Mouse (Mus musculus) megakaryocyte progenitor cell, adult 5-6 weeks (primary cell): ENCODE results near the gene Olfr1391. TPM values are rescaled to one million over a fixed set of nuclear protein-coding genes. Genes with fewer than 3 reads are reported as not detected.
"Not testable (repeated sequence)": the region's sequence is repeated elsewhere in the genome, so short reads cannot be mapped to it uniquely, and the experiment has no call there.

Experiments used
- ATAC-seq: replicated peaks from 2 replicates; pipeline ENCODE4 v1.8.0; 2016; ENCODE audit warnings: mild to moderate bottlenecking, moderate TSS enrichment, inconsistent platforms; ENCODE audit not compliant: poor library complexity
- total RNA-seq, 2 experiments: library from RNA; stranded (forward) in 1 of 2; stranded (reverse) in 1 of 2; fragments of 157-497, 149-512 nt in 1 of 2; fragments of 200-1000 nt in 1 of 2; gene quantifications; 2 replicates each; pipeline versions ENCODE4 v1.2.3 to v1.2.4; 2015 to 2017

Olfr1391 gene
- not detected in 2 replicates for total RNA-seq (2015)
- not detected in 2 replicates for total RNA-seq (2017)

DNA sequence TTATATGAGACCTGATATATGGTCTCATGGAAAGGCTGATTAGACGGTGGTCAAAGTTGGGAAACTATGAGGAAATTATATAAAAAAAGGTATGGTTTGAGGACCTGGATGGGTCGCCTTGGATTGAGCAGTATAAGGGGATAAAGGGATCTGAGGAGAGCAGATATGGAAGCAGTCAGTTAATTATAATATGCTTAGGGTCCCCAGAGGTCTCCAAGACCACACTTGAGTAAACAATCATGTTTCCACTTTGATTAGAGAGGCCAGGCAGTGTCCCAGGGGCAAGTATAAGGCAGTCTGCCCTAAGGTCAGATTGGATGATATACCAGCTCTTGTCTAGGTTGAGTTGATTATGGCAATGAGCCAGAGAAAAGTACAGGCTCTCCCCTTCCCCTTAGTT, at the start of gene Olfr1391:
Olfr1391 (plus strand) TSS at position 301 of the 400 bp plus-strand sequence.
- ATAC-seq: no peak

DNA sequence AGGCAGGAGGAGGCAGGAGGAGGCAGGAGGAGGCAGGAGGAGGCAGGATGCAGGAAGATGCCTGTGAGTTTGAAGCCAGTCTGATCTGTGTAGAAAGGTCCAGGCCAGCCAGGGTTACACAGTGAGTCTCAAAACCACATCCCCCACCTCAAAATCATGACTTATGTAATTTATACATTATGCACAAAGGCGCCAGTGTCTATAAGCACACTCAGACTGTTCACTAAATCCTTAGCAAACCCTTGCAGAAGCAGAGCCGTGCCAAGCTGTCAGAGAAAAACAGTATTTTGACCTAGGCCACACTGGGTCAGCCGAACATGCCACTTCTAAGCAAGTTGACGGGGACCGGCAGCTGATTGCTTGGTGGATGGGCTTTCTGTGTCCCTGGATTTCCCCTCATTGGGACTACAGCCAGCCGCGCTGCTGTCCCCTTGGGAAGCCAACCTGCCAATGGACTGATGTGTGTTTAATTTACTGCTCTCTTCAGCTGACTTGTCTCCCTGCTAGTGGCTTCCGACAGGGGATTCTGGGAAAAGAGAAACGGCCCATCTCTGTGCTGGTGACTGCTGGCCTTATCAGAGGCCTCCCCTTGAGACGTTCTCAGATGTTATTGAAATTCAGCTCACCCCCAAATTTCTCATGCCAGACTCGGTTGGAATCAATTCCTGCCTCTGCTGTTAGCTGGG, 48.6 kb upstream of the Olfr1391 start:
- no peak for ATAC-seq

DNA sequence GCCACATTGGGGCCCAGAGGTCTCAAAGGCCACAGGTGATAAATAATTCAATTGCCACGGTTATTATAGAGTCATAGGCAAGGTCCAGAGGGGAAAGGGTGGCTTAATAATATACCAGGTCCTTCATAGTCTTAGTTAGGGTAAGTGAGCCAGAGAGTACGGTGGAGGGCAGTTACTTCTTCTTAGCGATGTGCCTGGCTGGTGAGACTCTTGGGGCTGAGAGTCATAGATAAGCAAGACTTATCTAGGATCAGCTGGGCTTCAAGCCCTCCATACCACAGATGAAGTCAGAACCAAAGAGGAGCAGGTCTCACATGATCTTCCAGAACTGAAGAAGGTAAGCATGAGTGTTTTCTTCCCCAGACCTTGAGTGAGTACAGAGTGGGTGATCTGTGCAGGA, 44.3 kb upstream of the Olfr1391 start, which contains the start of gene Olfr1393:
Olfr1393 (plus strand) TSS at position 83 of the 400 bp plus-strand sequence.
- ATAC-seq: peak; percentile 44; the same call in 1 of the 2 replicates

DNA sequence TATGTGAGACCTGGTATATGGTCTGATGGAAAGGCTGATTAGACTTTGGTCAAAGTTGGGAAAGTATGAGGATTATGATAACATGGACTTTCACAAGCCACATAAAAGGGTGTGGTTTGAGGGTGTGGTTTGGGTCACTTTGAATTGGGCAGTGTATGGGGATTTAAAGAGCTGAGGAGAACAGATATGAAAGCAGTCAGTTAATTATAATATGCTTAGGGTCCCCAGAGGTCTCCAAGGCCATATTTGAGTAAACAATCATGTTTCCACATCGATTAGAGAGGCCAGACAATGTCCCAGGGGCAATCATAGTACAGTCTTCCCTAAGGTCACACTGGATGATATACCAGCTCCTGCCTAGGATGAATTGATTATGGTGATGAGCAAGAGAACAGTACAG, 37.6 kb upstream of the Olfr1391 start, which contains the start of gene Olfr1392:
Olfr1392 (plus strand) TSS at position 301 of the 400 bp plus-strand sequence.
- not testable (repeated sequence) for ATAC-seq

DNA sequence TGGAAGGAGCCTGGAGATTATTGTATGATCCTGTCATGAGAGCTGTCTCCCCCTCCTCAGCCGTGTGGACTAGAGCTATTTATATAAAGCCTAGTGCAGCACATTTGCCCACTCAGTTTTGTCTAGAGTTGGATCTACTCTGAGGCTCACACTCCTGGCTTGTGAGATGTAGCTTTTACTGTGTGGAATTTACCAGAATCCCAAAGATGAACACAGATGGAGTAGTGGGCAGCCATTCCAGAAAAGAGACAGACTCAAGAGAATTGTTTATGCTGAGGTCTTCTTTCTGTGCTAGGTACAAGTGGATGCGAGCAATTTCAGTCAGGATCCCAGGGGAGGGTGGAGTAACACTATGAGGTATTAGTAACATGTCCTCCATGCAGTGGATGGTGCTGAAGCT, 35.3 kb upstream of the Olfr1391 start:
- ATAC-seq: no peak

DNA sequence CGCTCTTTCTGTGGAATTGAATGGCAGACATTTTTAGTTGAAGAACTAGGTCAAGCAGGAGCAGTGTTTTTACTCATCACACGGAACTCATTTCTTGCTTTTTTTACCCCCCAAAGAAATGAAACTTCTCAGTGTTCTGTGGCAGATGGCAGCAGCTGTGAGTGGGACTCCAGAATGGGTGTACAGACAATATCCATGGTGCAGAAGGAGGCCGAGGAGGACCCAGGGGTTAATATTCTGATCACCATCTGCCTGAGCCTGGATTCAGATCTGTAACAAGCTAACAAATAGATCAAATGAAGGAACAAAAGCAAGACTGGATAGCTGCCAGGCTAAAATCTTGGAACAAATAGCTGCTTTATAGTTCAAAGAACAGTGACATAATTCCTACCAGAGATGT, 29.8 kb upstream of the Olfr1391 start:
- ATAC-seq: no peak

DNA sequence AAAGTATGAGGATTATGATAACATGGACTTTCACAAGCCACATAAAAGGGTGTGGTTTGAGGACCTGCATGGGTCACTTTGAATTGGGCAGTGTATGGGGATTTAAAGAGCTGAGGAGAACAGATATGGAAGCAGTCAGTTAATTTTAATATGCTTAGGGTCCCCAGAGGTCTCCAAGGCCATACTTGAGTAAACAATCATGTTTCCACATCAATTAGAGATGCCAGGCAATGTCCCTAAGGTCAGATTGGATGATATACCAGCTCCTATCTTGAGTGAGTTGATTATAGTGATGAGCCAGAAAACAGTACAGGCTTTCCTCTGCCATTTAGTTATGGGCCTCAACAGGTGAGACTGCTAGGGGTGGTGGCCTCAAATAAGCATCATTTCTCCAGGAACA, 18.1 kb upstream of the Olfr1391 start, which contains the start of gene Olfr10:
Olfr10 (plus strand) TSS at position 301 of the 400 bp plus-strand sequence.
- no peak for ATAC-seq

DNA sequence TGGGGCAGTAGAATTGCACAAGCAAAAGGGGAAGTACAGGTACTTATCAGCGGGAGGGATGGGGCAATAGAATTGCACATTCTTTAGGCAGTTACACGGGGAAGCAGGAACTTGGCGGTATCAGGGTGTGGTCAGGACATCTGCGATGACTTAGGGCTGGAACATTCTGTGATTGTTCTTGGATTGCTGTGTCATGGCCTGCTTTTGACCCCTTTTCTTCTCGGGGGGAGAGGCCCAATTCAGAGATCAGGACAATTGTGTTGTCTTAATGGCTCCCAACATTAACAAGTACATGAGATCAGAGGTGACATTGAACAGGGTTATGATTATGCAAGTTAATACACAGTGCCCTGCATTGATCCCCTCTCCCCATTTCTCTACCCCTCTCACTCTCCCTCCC, 14.0 kb upstream of the Olfr1391 start:
- not testable (repeated sequence) for ATAC-seq

DNA sequence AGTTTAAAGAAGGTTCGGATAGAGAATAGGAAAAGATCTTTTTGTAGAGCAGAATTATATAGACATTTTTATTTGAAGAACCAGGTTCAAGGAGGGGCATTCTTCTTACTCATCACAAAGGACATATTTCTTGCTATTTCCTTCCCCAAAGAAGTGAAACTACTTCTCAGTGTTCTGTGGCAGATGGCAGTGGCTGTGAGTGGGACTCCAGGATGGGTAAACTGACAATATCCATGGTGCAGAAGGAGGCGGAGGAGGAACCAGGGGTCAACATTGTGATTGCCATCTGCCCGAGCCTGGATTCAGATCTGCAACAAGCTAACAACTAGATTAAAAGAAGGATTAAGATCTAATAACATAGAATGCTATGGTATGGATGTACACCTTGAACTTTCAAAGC, 4.2 kb downstream of the Olfr1391 start:
- no peak for ATAC-seq

DNA sequence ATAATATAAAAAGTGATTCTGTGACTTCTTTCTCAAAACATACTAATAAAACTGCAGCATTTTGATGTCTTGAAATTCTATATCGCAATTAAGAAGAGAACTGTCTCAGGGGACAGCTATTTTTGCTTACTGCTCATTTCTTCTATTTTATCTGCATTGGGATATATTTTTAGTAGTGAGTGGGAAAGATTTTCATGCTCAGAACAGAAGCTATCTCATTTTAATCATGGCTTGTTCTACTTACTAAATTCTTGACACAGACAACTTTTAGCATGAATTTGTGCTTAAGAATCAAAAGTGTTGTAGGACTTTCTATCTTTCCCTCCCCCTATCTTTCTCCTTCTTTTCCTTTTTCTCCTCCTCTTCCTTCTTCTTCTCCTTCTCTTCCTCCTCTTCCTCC, 7.1 kb downstream of the Olfr1391 start:
- no peak for ATAC-seq

DNA sequence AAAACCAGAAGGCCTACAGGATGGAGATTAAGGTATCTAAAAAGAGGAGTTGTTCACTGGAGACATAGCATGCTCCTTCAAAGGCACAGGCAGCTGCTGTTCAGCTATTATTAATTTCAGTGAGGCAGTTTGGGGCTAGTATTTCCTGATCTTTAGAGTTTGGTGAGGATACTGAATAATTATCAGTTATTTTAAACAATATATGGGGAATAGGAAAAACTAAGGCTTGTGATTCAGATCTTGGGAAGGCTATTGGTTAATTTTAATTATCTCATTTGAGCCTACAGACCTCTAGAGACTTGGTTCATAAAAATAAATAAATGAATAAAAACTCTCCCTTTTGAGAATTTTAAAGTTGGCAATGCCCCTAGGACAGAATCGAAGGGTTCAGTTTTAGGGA, 12.3 kb downstream of the Olfr1391 start, which contains the start of gene Olfr1390:
Olfr1390 (plus strand) TSS at position 301 of the 400 bp plus-strand sequence.
- no peak for ATAC-seq

DNA sequence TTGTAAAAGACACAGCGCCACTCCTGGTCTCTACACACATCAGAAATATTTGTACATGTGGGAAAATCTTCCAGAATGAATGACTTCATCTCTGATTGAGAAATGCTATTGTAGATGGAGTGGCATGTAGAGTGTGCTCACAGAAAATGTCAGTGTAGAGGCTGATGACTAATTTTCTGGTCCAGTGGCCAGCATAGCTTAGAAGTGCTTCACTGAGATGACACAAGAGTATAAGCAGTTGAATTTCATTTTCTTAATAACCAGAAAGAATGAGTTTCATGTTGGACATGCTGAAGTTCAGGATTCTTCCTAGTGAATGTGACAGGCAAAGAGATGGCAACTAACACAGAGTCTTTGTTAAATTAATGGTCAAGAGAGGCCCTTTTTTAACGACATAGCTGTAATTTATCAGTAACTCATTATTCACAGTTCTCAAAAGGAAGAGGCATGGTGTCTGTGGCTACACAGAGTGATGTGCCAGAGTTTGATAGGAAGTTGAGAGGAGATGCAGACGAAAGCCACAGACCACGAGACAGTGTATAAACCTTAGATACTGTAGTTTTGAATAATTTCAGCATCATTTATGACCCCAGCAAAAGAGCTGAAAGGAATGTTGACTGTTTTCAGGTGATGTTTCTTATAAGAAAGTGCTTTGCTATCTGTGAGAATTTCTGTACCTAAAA, 14.7 kb downstream of the Olfr1391 start:
- ATAC-seq: peak; percentile 76

Other genes with a start within 250 kb of the Olfr1391 start
- 129 and 147 TPM in 2 replicates for gene Ifi47, start 246.2 kb upstream of the Olfr1391 start, total RNA-seq (2015)
- 54.3 and 57.2 TPM in 2 replicates for gene Ifi47, start 246.2 kb upstream of the Olfr1391 start, total RNA-seq (2017)
- not detected in 2 replicates for gene Olfr1396, start 207.9 kb upstream of the Olfr1391 start, total RNA-seq (2015)
- gene Olfr1396, start 207.9 kb upstream of the Olfr1391 start, total RNA-seq (2017): not detected in 2 replicates
- not detected in 2 replicates for gene Olfr1395, start 180.5 kb upstream of the Olfr1391 start, total RNA-seq (2015)
- not detected in 2 replicates for gene Olfr1395, start 180.5 kb upstream of the Olfr1391 start, total RNA-seq (2017)
- not detected in 2 replicates for gene Olfr1394, start 168.4 kb upstream of the Olfr1391 start, total RNA-seq (2015)
- not detected in 2 replicates for gene Olfr1394, start 168.4 kb upstream of the Olfr1391 start, total RNA-seq (2017)
- 3.8 and 7.1 TPM in 2 replicates for gene Btnl9, start 135.6 kb upstream of the Olfr1391 start, total RNA-seq (2015)
- gene Btnl9, start 135.6 kb upstream of the Olfr1391 start, total RNA-seq (2017): 7.5 and 13.9 TPM in 2 replicates
- 59.9 and 71.0 TPM in 2 replicates for gene Zfp62, start 119.5 kb upstream of the Olfr1391 start, total RNA-seq (2015)
- 78.4 and 133 TPM in 2 replicates for gene Zfp62, start 119.5 kb upstream of the Olfr1391 start, total RNA-seq (2017)
- gene Mgat1, start 78.6 kb upstream of the Olfr1391 start, total RNA-seq (2015): 36.3 and 40.9 TPM in 2 replicates
- 54.2 and 61.9 TPM in 2 replicates for gene Mgat1, start 78.6 kb upstream of the Olfr1391 start, total RNA-seq (2017)
- gene Olfr1393, start 44.4 kb upstream of the Olfr1391 start, total RNA-seq (2015): 0.05 TPM in 2 replicates
- not detected in 2 replicates for gene Olfr1393, start 44.4 kb upstream of the Olfr1391 start, total RNA-seq (2017)
- gene Olfr1392, start 37.5 kb upstream of the Olfr1391 start, total RNA-seq (2015): not detected in 2 replicates
- gene Olfr1392, start 37.5 kb upstream of the Olfr1391 start, total RNA-seq (2017): not detected in 2 replicates
- not detected in 2 replicates for gene Olfr10, start 18.0 kb upstream of the Olfr1391 start, total RNA-seq (2015)
- gene Olfr10, start 18.0 kb upstream of the Olfr1391 start, total RNA-seq (2017): not detected in 2 replicates
- not detected in 2 replicates for gene Olfr1390, start 12.4 kb downstream of the Olfr1391 start, total RNA-seq (2015)
- not detected in 2 replicates for gene Olfr1390, start 12.4 kb downstream of the Olfr1391 start, total RNA-seq (2017)
- not detected in 2 replicates for gene Olfr1389, start 100.3 kb downstream of the Olfr1391 start, total RNA-seq (2015)
- gene Olfr1389, start 100.3 kb downstream of the Olfr1391 start, total RNA-seq (2017): not detected in 2 replicates
- gene Olfr1388, start 113.9 kb downstream of the Olfr1391 start, total RNA-seq (2015): 0.05 TPM in 1 of 2 replicates, not detected in the other
- 0.07 and 0.17 TPM in 2 replicates for gene Olfr1388, start 113.9 kb downstream of the Olfr1391 start, total RNA-seq (2017)
- gene Olfr1387, start 132.6 kb downstream of the Olfr1391 start, total RNA-seq (2015): not detected in 2 replicates
- gene Olfr1387, start 132.6 kb downstream of the Olfr1391 start, total RNA-seq (2017): not detected in 2 replicates
- not detected in 2 replicates for gene Olfr1386, start 142.3 kb downstream of the Olfr1391 start, total RNA-seq (2015)
- gene Olfr1386, start 142.3 kb downstream of the Olfr1391 start, total RNA-seq (2017): not detected in 2 replicates
- gene Olfr1385, start 166.3 kb downstream of the Olfr1391 start, total RNA-seq (2015): 0.10 TPM in 1 of 2 replicates, not detected in the other
- 0.17 TPM in 1 of 2 replicates, not detected in the other for gene Olfr1385, start 166.3 kb downstream of the Olfr1391 start, total RNA-seq (2017)
- not detected in 2 replicates for gene Olfr1384, start 184.0 kb downstream of the Olfr1391 start, total RNA-seq (2015)
- not detected in 2 replicates for gene Olfr1384, start 184.0 kb downstream of the Olfr1391 start, total RNA-seq (2017)
- gene Olfr1383, start 196.9 kb downstream of the Olfr1391 start, total RNA-seq (2015): not detected in 2 replicates
- gene Olfr1383, start 196.9 kb downstream of the Olfr1391 start, total RNA-seq (2017): not detected in 2 replicates
- not detected in 2 replicates for gene Olfr1382, start 205.5 kb downstream of the Olfr1391 start, total RNA-seq (2015)
- gene Olfr1382, start 205.5 kb downstream of the Olfr1391 start, total RNA-seq (2017): not detected in 2 replicates
- gene Olfr1381, start 220.7 kb downstream of the Olfr1391 start, total RNA-seq (2015): not detected in 2 replicates
- not detected in 2 replicates for gene Olfr1381, start 220.7 kb downstream of the Olfr1391 start, total RNA-seq (2017)
- gene Olfr1380, start 234.1 kb downstream of the Olfr1391 start, total RNA-seq (2015): not detected in 2 replicates
- gene Olfr1380, start 234.1 kb downstream of the Olfr1391 start, total RNA-seq (2017): not detected in 2 replicates